Mouse (Mus musculus) liver, postnatal 0 days (tissue): Measurements from ENCODE around the gene Dst. TPM values are rescaled to one million over a fixed set of nuclear protein-coding genes. Genes with fewer than 3 reads are reported as not detected.

Source experiments
- ATAC-seq: fragments of 200-750 bp; cut with Nextera tagmentation; 2 replicates; pipeline ENCODE4 v1.8.0; 2017; ENCODE audit warnings: mild to moderate bottlenecking, moderate library complexity
- DNase-seq: peaks from one replicate; pipeline ENCODE4 v3.0.0-alpha.2; 2016
- H3K27ac ChIP-seq: fragments of 300-500 bp; sonication (generic); 2 replicates; pipeline ENCODE4 v1.5.1; 2014; ENCODE audit warnings: antibody characterized with exemption, moderate library complexity, mild to moderate bottlenecking, low read depth
- H3K27me3 ChIP-seq: fragments of 300-500 bp; sonication (generic); 2 replicates; pipeline ENCODE4 v1.6.1; 2014; ENCODE audit warnings: low read length, control low read depth, mixed read lengths; ENCODE audit not compliant: insufficient read depth
- H3K36me3 ChIP-seq: fragments of 300-500 bp; sonication (generic); replicated peaks from 2 replicates; pipeline ENCODE4 v1.6.1; 2014; ENCODE audit warnings: mild to moderate bottlenecking, control low read depth, low read length, moderate library complexity, mixed read lengths; ENCODE audit not compliant: insufficient read depth
- H3K4me1 ChIP-seq: fragments of 300-500 bp; sonication (generic); 2 replicates; pipeline ENCODE4 v1.6.1; 2014; ENCODE audit warnings: antibody characterized with exemption, mild to moderate bottlenecking, control low read depth; ENCODE audit not compliant: insufficient read depth
- H3K4me2 ChIP-seq: fragments of 300-500 bp; sonication (generic); 2 replicates; pipeline ENCODE4 v1.6.1; 2014; ENCODE audit warnings: low read depth, mild to moderate bottlenecking, low read length, moderate library complexity, mixed read lengths
- H3K4me3 ChIP-seq: fragments of 300-500 bp; sonication (generic); 2 replicates; pipeline ENCODE4 v1.5.1; 2014; ENCODE audit warnings: low read depth, low read length
- H3K9ac ChIP-seq: fragments of 300-500 bp; sonication (generic); replicated peaks from 2 replicates; pipeline ENCODE4 v1.6.1; 2014; ENCODE audit warnings: mild to moderate bottlenecking, moderate library complexity
- H3K9me3 ChIP-seq: fragments of 300-500 bp; sonication (generic); 2 replicates; pipeline ENCODE4 v1.6.1; 2016; ENCODE audit warnings: mild to moderate bottlenecking, control low read depth, low read length, mixed read lengths
- CTCF ChIP-seq: sonication (generic); IDR thresholded peaks from 2 replicates; pipeline ENCODE4 v1.5.1; 2016; ENCODE audit warnings: antibody characterized with exemption, low read depth
- EP300 ChIP-seq: IDR thresholded peaks from 2 replicates; pipeline ENCODE4 v1.6.1; 2016; ENCODE audit warnings: antibody characterized with exemption, low read depth, mild to moderate bottlenecking
- WGBS: fragments of 180-500 bp; shearing (Covaris S2); extraction: QIAGEN DNeasy Blood & Tissue Kit; methylation state at CpG from one replicate; pipeline ENCODE4 v1.1.7; 2014; ENCODE audit not compliant: insufficient replicate concordance; 5-methylcytosine and 5-hydroxymethylcytosine counted together
- polyA plus RNA-seq: library from polyadenylated mRNA; unstranded; fragments of >200 nt; fragmentation: Nextera tagmentation; extraction: Ambion mirVana; gene quantifications from 2 replicates; pipeline ENCODE4 v1.2.1, GENCODE M21; 2015

The Dst gene
- polyA plus RNA-seq, 1 experiment from 2014 or later = 6.4 TPM

- no peak overlapping the region for H3K4me2 ChIP-seq
- H3K27me3 ChIP-seq = no peaks in the 10 kb centered on the region
- no peaks in the 10 kb centered on the region for H3K9me3 ChIP-seq
- H3K36me3 ChIP-seq = no peaks in the 10 kb centered on the region
- TF ChIP-seq CTCF (no peak), EP300 (no peak)
- H3K9ac ChIP-seq = no peak overlapping the region
- H3K27ac ChIP-seq = no peak overlapping the region
- H3K4me1 ChIP-seq = peaks cover 2% of the 10 kb centered on the region; the same call in 1 of the 2 replicates
- ATAC-seq (no peak), DNase-seq (no peak)
- WGBS = 69% methylated on average over 3 of the region's 3 CpGs
- no peak overlapping the region for H3K4me3 ChIP-seq
Observed at GRCm38 (mm10) chr1:33935946-33936345, 27.9 kb downstream of the Dst start.

DNA sequence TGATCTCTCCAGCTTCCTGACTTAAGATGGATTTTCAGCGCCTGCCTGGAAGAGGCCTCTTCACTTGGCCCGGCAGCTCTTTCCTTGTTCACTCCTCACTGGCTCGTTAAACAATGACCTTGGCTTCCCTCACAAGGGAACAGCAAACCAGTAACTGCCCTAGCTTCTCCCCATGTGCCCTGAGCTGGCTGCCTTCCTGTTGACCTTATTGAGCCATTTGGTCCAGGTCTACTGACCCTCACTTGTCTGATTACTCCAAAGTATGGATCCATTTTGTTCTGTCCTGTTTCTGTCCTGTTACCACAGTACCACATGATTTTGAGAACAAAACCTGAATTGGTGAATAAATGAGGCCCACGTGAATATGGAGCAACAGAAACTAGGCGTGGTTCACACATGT, 31.8 kb downstream of the Dst start:
- 54% methylated on average over 5 of the region's 5 CpGs for WGBS
- no peaks in the 10 kb centered on the region for H3K9me3 ChIP-seq

DNA sequence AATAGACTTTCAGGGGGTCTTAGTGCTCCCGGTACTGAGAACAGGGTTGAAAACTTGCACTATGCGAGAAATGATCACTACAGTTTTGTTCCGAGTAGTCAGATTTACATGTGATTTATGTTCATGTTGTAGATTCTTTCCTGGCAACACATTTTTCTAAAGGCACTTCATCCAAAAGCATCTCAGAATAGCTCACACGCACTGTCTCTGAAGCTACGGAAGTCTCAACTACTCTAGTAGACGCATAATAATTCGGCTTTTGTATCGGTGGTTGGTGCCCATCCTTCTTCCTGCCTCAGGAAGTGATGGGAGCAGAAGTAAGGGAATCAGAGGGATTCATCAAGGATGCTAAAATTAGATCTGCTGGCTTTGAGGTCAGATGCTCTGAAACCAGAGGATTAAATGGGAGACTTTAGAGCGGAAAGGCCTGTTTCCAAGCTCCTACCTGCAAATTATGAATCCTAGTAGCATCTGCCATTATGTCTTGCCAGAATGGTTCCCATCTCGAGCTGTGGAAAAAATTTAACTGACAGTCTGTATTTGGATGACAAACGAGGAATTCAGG, 32.4 kb downstream of the Dst start:
- Histone ChIP-seq H3K4me1 (peaks cover 2% of the 10 kb centered on the region; the same call in 1 of the 2 replicates), H3K9ac (no peak overlapping the region), H3K4me3 (no peak overlapping the region), H3K27ac (0 out of 2 replicates have a peak overlapping the region, but pooled peaks have one; percentile 11), H3K4me2 (no peak overlapping the region), H3K36me3 (no peaks in the 10 kb centered on the region), H3K27me3 (no peaks in the 10 kb centered on the region), H3K9me3 (no peaks in the 10 kb centered on the region)
- ATAC-seq (no peak), DNase-seq (no peak)
- WGBS = 82% methylated on average over 11 of the region's 11 CpGs
- TF ChIP-seq EP300 (no peak), CTCF (no peak)

More for the DNA sequence above, 31.8 kb downstream of the Dst start:
- Histone ChIP-seq H3K4me3 (no peak overlapping the region), H3K27me3 (no peaks in the 10 kb centered on the region), H3K27ac (peak overlapping the region; percentile 39; the same call in 1 of the 2 replicates), H3K9ac (no peak overlapping the region), H3K4me1 (peaks cover 2% of the 10 kb centered on the region; the same call in 1 of the 2 replicates), H3K36me3 (no peaks in the 10 kb centered on the region), H3K4me2 (no peak overlapping the region)
- peak; percentile 95 for ATAC-seq
- no peak for TF ChIP-seq CTCF
- no peak for TF ChIP-seq EP300
- peak; percentile 42 for DNase-seq

DNA sequence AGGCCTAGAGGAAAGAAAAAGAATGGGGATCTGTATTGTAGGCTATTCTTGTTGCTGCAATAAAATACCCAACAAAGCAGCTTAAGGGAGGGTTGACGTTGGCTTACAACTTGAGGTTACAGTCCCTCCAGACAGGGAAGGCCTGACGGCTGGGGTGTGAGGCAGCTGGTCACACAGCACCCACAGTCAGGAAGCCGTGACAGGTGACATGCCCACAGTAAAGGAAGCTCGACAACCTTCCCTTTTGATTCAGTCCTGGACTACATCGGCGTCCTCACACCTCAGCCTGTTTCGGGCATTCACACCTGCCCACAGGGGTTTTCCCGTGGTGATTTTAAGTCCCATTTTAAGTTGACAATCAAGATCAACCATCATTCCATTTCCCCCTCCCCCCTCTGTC, 34.6 kb downstream of the Dst start:
- no peak for DNase-seq
- Histone ChIP-seq H3K36me3 (no peaks in the 10 kb centered on the region), H3K4me2 (no peak overlapping the region), H3K4me1 (peaks cover 4% of the 10 kb centered on the region; the same call in 1 of the 2 replicates), H3K4me3 (no peak overlapping the region), H3K9me3 (no peaks in the 10 kb centered on the region), H3K9ac (no peak overlapping the region), H3K27me3 (no peaks in the 10 kb centered on the region), H3K27ac (no peak overlapping the region)
- 72% methylated on average over 8 of the region's 8 CpGs for WGBS
- no peak for TF ChIP-seq CTCF
- no peak for TF ChIP-seq EP300
- ATAC-seq = no peak

GRCm38 (mm10) chr1:33943943-33944342, 35.9 kb downstream of the Dst start:
- Histone ChIP-seq H3K4me1 (peaks cover 4% of the 10 kb centered on the region; the same call in 1 of the 2 replicates), H3K4me2 (no peak overlapping the region), H3K27me3 (no peaks in the 10 kb centered on the region), H3K4me3 (no peak overlapping the region), H3K9me3 (no peaks in the 10 kb centered on the region), H3K9ac (no peak overlapping the region), H3K36me3 (no peaks in the 10 kb centered on the region), H3K27ac (no peak overlapping the region)
- WGBS = 70% methylated on average over 2 of the region's 2 CpGs
- DNase-seq (no peak), ATAC-seq (no peak)
- TF ChIP-seq CTCF (peak; percentile 36), EP300 (no peak)

DNA sequence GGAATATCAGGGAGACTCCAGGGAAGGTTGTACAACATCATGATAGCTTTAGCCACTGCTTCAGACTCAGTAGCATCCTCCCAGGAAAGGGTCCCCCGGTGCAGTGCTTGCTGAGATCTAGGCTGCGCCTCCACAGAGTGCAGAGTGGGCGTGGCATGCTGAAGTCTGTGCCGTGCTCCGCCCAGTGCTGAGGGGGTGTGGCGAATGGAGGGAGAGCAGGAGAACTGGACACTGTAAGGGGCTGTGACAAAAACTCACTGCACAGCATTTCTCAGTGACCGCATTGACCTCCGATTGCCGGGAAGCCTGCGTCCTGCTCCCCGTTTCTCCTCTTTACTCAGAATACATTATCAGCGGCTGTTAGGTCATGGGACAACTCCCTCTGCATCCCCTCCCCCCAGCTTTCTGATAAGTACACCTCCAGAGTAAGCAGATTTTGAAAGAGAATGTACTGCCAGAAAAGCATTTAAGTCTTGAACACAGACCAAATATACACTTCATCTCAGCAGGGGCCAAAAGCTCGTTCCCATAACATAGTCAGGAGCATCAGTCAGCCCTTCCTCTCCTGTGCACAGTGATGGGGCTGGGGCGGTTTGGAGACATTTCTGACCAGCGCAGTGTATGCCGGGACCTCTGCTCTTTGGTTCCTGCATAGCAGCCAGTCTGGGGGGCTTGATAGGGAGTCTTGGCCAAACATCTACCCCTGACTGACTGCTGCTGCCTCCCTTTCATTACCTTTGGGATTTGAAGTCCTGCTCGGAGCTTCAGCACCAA, 37.1 kb downstream of the Dst start:
- WGBS = 40% methylated on average over 17 of the region's 17 CpGs
- DNase-seq = peak; percentile 75
- Histone ChIP-seq H3K36me3 (no peaks in the 10 kb centered on the region), H3K27me3 (no peaks in the 10 kb centered on the region), H3K9ac (no peak overlapping the region), H3K4me2 (peak overlapping the region; percentile 62), H3K9me3 (no peaks in the 10 kb centered on the region), H3K4me3 (peak overlapping the region; percentile 29), H3K4me1 (0 out of 2 replicates have a peak, but pooled peaks cover 2% of the 10 kb centered on the region), H3K27ac (no peak overlapping the region)
- peak; percentile 94 for ATAC-seq
- TF ChIP-seq CTCF = no peak
- no peak for TF ChIP-seq EP300
